Mouse (Mus musculus) layer of hippocampus, adult 9-10 months (tissue): ENCODE measurements around the gene Dpp3.
A peak's percentile ranks its signal among the peaks of the same experiment; 100 is the strongest.
"Not testable (repeated sequence)": the region's sequence is repeated elsewhere in the genome, so short reads cannot be mapped to it uniquely, and the experiment has no call there.

ENCODE experiments used
- DNase-seq: peaks from one replicate; pipeline ENCODE4 v3.0.0; 2022; ENCODE audit warnings: low spot score

The Dpp3 gene

DNA sequence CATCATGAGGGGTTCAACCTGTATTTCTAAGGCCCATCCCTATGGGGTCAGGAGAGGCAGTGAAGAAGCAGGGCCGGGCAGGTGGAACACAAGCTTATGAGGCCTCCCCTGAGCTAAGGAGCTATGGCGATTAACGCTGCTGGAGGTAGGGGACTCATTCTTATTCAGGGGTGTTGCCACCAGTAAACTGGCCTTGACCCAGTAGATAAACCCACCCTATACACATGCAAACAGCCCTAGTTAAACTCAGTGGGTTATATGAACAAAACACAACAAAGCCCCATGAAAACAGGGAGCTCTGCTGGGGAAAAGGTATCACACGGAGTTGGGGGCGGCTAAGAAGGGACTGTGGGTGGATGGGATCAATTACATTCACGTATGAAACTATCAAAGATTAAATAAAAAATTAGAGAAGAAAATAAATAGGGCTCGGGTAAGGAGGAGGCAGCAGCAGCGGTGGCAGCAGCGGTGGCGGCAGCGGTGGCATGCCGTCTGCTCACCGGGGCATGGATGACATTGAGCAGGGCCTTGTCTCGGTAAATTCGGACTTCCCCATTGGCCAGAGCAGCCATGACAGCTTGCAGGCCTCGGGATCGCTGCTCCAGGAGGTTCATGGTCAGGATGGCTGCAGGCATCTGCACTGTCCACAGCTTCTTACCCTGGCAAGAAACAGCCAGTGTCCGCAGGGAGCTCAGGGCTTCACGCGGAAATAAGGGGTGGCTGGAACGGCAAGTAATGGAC, 31.1 kb downstream of the Dpp3 start:
- DNase-seq = no peak

GRCm38 (mm10) chr19:4891798-4892197, 36.3 kb downstream of the Dpp3 start:
- no peak for DNase-seq

GRCm38 (mm10) chr19:4889791-4890190, 38.3 kb downstream of the Dpp3 start:
- DNase-seq = no peak

DNA sequence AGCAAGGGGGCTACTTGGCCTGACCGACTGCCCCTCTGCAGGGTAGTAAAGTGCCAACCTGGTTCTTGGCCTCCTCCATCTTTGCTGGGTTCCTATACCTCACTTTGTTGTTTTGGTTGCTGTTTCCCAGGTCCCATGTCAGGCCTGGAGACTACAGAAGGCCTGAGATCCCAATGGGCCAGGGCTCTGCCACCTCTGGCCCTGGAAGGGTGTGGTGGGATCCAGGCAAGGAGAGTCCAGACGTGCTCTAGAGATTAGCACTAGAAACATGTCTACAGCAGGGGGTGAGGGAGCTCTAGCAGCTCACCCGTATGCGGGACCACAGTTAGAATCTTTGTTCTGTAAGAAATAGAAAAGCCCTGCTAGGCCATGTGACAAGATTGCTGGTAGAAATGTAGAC, 44.1 kb downstream of the Dpp3 start:
- DNase-seq = no peak

DNA sequence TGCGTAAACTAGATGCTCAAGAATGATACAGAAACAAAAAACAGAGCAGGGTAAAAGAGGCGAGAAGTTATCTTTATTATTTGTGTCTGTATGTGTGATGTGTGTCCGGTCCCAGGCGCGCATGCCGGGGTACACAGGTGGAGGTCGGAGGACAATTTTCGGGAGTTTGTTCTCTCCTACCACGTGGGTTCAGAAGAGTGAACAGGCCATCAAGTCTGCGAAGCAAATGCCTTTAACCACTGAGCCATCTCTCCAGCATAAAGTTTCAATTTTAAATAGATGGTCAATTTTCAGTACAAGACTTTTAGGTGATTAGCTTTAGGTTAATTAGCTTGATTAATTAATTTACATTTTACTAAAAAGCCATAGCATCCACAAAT, 48.8 kb downstream of the Dpp3 start:
- DNase-seq = no peak

- DNase-seq = peak; percentile 94
Measured at GRCm38 (mm10) chr19:4878405-4879323, 49.4 kb downstream of the Dpp3 start, which contains the start of gene Zdhhc24. Zdhhc24 (plus strand) TSS chr19:4878668.

DNA sequence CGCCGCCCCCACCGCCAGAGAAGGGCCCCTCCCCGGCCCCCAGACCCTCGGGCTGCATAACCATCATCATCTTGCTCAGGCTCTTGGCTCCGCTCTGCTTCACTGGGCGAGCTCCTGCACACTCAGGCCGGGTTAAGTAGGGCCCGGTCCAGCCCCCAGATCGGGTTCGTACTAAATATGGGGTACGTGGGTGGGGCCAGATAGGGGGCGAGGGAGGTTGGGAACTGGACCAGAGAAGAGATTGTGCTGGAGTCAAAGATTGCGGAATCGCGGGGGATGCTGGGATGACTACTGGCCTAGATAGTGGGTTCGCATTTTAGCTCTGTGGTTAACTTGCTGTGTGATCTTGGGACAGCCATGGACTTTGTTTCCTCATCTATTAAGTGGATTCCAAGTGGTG, 50.3 kb downstream of the Dpp3 start, which contains the start of gene Actn3:
Actn3 (minus strand) TSS at position 125 of the 400 bp plus-strand sequence.
- no peak for DNase-seq

- no peak for DNase-seq
Measured at GRCm38 (mm10) chr19:4876755-4877154, 51.3 kb downstream of the Dpp3 start.

DNA sequence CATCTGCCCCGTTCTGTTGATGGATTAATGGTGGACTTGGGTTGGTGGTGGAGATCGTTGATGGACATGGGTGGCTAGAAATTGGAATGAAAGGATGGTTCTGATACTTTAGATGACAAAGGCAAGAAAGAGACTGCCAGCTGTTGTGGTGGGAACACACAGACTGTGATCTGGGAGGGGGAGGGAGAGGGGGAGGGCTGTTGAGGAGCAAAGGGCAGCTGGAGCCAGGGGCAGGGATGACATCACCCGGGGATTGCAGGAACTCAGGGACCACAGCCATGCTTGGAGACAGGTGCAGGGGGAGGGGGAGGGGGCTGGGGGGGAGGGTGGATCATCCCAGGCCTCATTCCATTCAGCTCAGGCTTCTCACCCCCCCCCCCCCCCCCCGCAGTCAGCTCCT, 51.8 kb downstream of the Dpp3 start:
- DNase-seq = no peak

DNA sequence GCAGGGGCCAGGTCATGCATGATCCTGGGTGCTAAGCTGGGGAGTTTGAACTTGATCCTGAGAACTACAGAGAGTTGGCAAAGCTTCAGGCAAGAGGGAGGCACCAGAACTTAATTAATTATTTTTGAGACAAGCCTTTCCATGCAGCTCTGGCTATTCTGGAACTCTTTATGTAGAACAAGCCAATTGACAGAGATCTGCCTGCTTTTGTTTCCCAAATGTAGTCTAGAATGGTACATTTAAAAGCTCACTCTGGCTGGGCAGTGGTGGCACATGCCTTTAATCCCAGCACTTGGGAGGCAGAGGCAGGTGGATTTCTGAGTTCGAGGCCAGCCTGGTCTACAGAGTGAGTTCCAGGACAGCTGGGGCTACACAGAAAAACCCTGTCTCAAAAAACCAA, 53.5 kb downstream of the Dpp3 start:
- DNase-seq = not testable (repeated sequence)

- DNase-seq = no peak
Measured at GRCm38 (mm10) chr19:4865147-4865546, 62.9 kb downstream of the Dpp3 start.

GRCm38 (mm10) chr19:4863048-4863447, 65.0 kb downstream of the Dpp3 start:
- DNase-seq = no peak

- DNase-seq = no peak
Measured at GRCm38 (mm10) chr19:4859081-4859480, 69.0 kb downstream of the Dpp3 start.
